Mouse (Mus musculus) ES-E14 (cell line): ENCODE results near the gene Slc25a12.

Experiments used
- CHD2 ChIP-seq: IDR thresholded peaks from 2 replicates; pipeline ENCODE4 v1.6.1; 2014; ENCODE audit warnings: mild to moderate bottlenecking, low read depth, low read length, inconsistent platforms
- HCFC1 ChIP-seq: IDR thresholded peaks from 2 replicates; pipeline ENCODE4 v1.6.1; 2012; ENCODE audit warnings: low read length, inconsistent platforms, borderline replicate concordance; ENCODE audit not compliant: insufficient read depth
- MAFK ChIP-seq: IDR thresholded peaks from 2 replicates; pipeline ENCODE4 v1.6.1; 2014; ENCODE audit warnings: mild to moderate bottlenecking, low read depth, low read length, inconsistent platforms; ENCODE audit not compliant: insufficient read depth
- ZC3H11A ChIP-seq: IDR thresholded peaks from 2 replicates; pipeline ENCODE4 v1.6.1; 2012; ENCODE audit warnings: low read depth, mild to moderate bottlenecking, inconsistent platforms, low read length, borderline replicate concordance
- ZNF384 ChIP-seq: IDR thresholded peaks from 2 replicates; pipeline ENCODE4 v1.6.1; 2012; ENCODE audit warnings: low read depth, low read length, inconsistent platforms

DNA sequence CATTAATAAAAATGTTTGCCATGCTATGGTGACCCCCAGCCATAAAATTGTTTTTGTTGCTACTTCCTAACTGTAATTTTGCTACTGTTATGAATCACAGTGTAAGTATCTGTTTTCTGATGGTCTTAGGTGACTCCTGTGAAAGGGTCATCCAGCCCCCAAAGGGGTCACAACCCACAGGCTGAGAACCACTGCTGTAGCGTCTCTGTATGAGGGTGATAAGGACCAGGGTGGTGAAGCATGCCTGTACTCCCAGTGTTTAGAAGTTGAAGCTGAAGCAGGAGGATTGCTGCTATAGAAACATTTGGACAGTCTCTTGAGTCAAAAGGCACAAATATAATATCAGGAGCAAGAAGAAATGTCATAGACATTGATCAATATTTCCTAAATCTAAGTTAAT lies 98.2 kb downstream of the Slc25a12 start:
- no peak for TF ChIP-seq ZC3H11A
- TF ChIP-seq CHD2 = no peak
- TF ChIP-seq MAFK = no peak
- no peak for TF ChIP-seq ZNF384
- TF ChIP-seq HCFC1 = no peak
